Mouse (Mus musculus) small intestine, adult 2 months (tissue): ENCODE results near the gene Med17.

Experiments
- CTCF ChIP-seq: fragments of 200-500 bp; IDR thresholded peaks from 2 replicates; pipeline ENCODE4 v1.5.1; 2012; ENCODE audit warnings: low read depth, mild to moderate bottlenecking, control low read depth, inconsistent platforms, low read length, moderate library complexity, mixed read lengths; ENCODE audit not compliant: insufficient replicate concordance, insufficient read length; ENCODE audit errors: extremely low read depth
- POLR2A ChIP-seq: fragments of 200-500 bp; IDR thresholded peaks from 2 replicates; pipeline ENCODE4 v1.6.1; 2012; ENCODE audit warnings: low read depth, mild to moderate bottlenecking, control low read depth, inconsistent platforms, low read length, moderate library complexity

- TF ChIP-seq CTCF (peak; percentile 48; the same call in 1 of the 2 replicates), POLR2A (no peak)
Measured at GRCm38 (mm10) chr9:15285443-15285842, 5.7 kb upstream of the Med17 start.
